Mouse (Mus musculus): ENCODE results near the gene Apol9a.

- TF ChIP-seq POLR2A (IDR thresholded peaks at IDR 0.05; ENCODE audit: control insufficient read depth in 1 of 2, insufficient read depth in 1 of 2, low read depth in 1 of 2, low read length in 2 of 2, poor library complexity in 1 of 2) = no peak
- no peak for TF ChIP-seq CTCF (IDR thresholded peaks at IDR 0.05 in 2 of 3, conservative IDR thresholded peaks at IDR 0.05 in 1 of 3; ENCODE audit: control insufficient read depth in 1 of 3, insufficient read depth in 1 of 3, low read depth in 2 of 3, low read length in 3 of 3, poor library complexity in 1 of 3, severe bottlenecking in 1 of 3)
- TF ChIP-seq MEF2A (IDR thresholded peaks at IDR 0.05; ENCODE audit: extremely low read depth, insufficient replicate concordance, low read depth, low read length, poor library complexity, severe bottlenecking) = no peak
- no peak for TF ChIP-seq TAL1 (IDR thresholded peaks at IDR 0.05; ENCODE audit: low read length)
- TF ChIP-seq ZKSCAN1 (IDR thresholded peaks at IDR 0.05; ENCODE audit: low read depth, low read length) = no peak
- no peak for TF ChIP-seq MAX (IDR thresholded peaks at IDR 0.05; ENCODE audit: low read length)
These were observed 48.0 kb downstream of the Apol9a start for GRCm38 (mm10) chr15:77362952-77363351.
